Comparison of ENCODE assay signal across 11 mouse cellular contexts in the genomic region with DNA sequence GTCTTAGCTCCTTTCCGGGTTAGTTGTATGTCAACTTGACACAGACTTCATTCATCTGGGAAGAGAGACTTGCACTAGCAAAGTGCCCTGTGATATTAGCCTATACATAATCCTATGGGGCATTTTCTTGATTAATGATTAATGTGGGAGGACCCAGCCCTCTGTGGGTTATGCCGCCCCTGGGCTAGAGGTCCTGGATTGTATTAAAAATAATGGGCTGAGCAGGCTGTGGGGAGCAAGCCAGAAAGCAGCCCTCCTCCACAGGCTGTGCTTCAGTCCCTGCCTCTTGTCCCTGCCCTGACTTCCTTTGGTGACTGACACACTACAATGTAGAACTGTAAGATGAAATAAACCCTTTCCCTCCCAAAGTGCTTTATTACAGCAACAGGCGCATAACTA. TPM values are rescaled to one million over a fixed set of nuclear protein-coding genes. Genes with fewer than 3 reads are reported as not detected.
DNase-seq lines count a peak whose midpoint lies in the region; ATAC-seq lines count a peak whose summit lies in the region.
"Had no signal": no experiment of that assay in that cellular context is flagged by ENCODE, and none has a peak within 500 bp of the region (broad histone marks: within the 10 kb centered on the region; RNA-seq: fewer than 3 reads in every experiment).

No protein-coding gene starts in this region.

- no peaks in the 10 kb centered on the region; a peak in 1 of 4 replicates for H3K4me1 ChIP-seq in heart, embryonic 14.5 days (ENCODE audit: control insufficient read depth in 2 of 2, insufficient read depth in 2 of 2, low read length in 2 of 2)
- H3K4me1 ChIP-seq in lung, embryonic 15.5 days = peaks cover 11% of the 10 kb centered on the region; the same call in 1 of the 2 replicates
- peaks cover 16% of the 10 kb centered on the region for H3K4me1 ChIP-seq in intestine, embryonic 15.5 days (replicated peaks)
- H3K4me1 ChIP-seq in midbrain, embryonic 16.5 days (ENCODE audit: control insufficient read depth, insufficient read depth, low read length) = peaks cover 6% of the 10 kb centered on the region

- DNase-seq in heart, postnatal 36 days = no peak
- no peak for DNase-seq in lung, postnatal 10 days
- DNase-seq in urinary bladder, postnatal 25 days (ENCODE audit: low spot score) = no peak
- DNase-seq in T-cell, adult 2 months (ENCODE audit: low spot score) = no peak

- H3K27me3 ChIP-seq in heart, embryonic 14.5 days (ENCODE audit: control insufficient read depth, insufficient read depth, low read length) = peaks cover 7% of the 10 kb centered on the region; the same call in 1 of the 2 replicates
- H3K27me3 ChIP-seq in lung, embryonic 15.5 days = 0 out of 2 replicates have a peak, but pooled peaks cover 3% of the 10 kb centered on the region
- 0 out of 2 replicates have a peak, but pooled peaks cover 2% of the 10 kb centered on the region for H3K27me3 ChIP-seq in intestine, embryonic 15.5 days (replicated peaks)
- H3K27me3 ChIP-seq in midbrain, embryonic 16.5 days (ENCODE audit: control insufficient read depth, insufficient read depth, low read depth, low read length) = no peaks in the 10 kb centered on the region

- H3K4me3 ChIP-seq in heart, embryonic 14.5 days (ENCODE audit: control insufficient read depth in 1 of 2, insufficient read depth in 1 of 2, low read depth in 1 of 2, low read length in 2 of 2) = 0 out of 4 replicates have a peak overlapping the region, but pooled peaks of 1 of the 2 experiments have one; percentile 24
- H3K4me3 ChIP-seq in lung, embryonic 15.5 days = no peak overlapping the region
- no peak overlapping the region for H3K4me3 ChIP-seq in intestine, embryonic 15.5 days (replicated peaks)
- no peak overlapping the region for H3K4me3 ChIP-seq in midbrain, embryonic 16.5 days (ENCODE audit: low read depth, low read length)

- ATAC-seq in heart, embryonic 14.5 days (ENCODE audit: insufficient number of reproducible peaks, insufficient read depth, low FRiP score, low read depth) = no peak
- 0 out of 2 replicates have a peak, but pooled peaks have one; percentile 28 for ATAC-seq in lung, embryonic 15.5 days (ENCODE audit: borderline replicate concordance, extremely low read depth, low FRiP score, low TSS enrichment)
- ATAC-seq in intestine, embryonic 15.5 days = peak; percentile 54
- ATAC-seq in midbrain, embryonic 16.5 days = peak; percentile 7; the same call in 1 of the 2 replicates

- no peaks in the 10 kb centered on the region for H3K36me3 ChIP-seq in heart, embryonic 14.5 days (ENCODE audit: control insufficient read depth, insufficient read depth, low read length)
- no peaks in the 10 kb centered on the region for H3K36me3 ChIP-seq in lung, embryonic 15.5 days
- no peaks in the 10 kb centered on the region for H3K36me3 ChIP-seq in intestine, embryonic 15.5 days
- no peaks in the 10 kb centered on the region for H3K36me3 ChIP-seq in midbrain, embryonic 16.5 days (ENCODE audit: control insufficient read depth, insufficient read depth, low read length)

- H3K9me3 ChIP-seq in heart, embryonic 14.5 days (ENCODE audit: control insufficient read depth, low read length) = peaks cover 4% of the 10 kb centered on the region; the same call in 1 of the 2 replicates
- H3K9me3 ChIP-seq in lung, embryonic 15.5 days = no peaks in the 10 kb centered on the region
- no peaks in the 10 kb centered on the region for H3K9me3 ChIP-seq in intestine, embryonic 15.5 days
- H3K9me3 ChIP-seq in midbrain, embryonic 16.5 days (replicated peaks; ENCODE audit: control insufficient read depth, low read length, poor library complexity, severe bottlenecking) = no peaks in the 10 kb centered on the region

- H3K4me2 ChIP-seq in heart, embryonic 14.5 days (ENCODE audit: low read length) = peak overlapping the region; percentile 65
- peak overlapping the region; percentile 41; the same call in 1 of the 2 replicates for H3K4me2 ChIP-seq in lung, embryonic 15.5 days
- peak overlapping the region; percentile 48 for H3K4me2 ChIP-seq in intestine, embryonic 15.5 days (replicated peaks)
- H3K4me2 ChIP-seq in midbrain, embryonic 16.5 days (ENCODE audit: low read length) = no peak overlapping the region

- H3K9ac ChIP-seq in heart, embryonic 14.5 days (ENCODE audit: low read length) = no peak overlapping the region
- no peak overlapping the region for H3K9ac ChIP-seq in lung, embryonic 15.5 days
- no peak overlapping the region for H3K9ac ChIP-seq in intestine, embryonic 15.5 days
- no peak overlapping the region for H3K9ac ChIP-seq in midbrain, embryonic 16.5 days (ENCODE audit: low read depth, low read length)

- intact Hi-C loops in heart, postnatal 36 days (cut with DNase I) = loop anchor here (1.0 to 5.0 kb wide), 3 partner anchors 124 to 277 kb away; no protein-coding TSS in a partner anchor

- H3K27ac ChIP-seq in heart, embryonic 14.5 days (replicated peaks in 1 of 2; ENCODE audit: control insufficient read depth in 1 of 2, insufficient read depth in 1 of 2, low read depth in 2 of 2, low read length in 2 of 2) = no peak overlapping the region
- no peak overlapping the region for H3K27ac ChIP-seq in lung, embryonic 15.5 days
- H3K27ac ChIP-seq in intestine, embryonic 15.5 days = no peak overlapping the region
- no peak overlapping the region for H3K27ac ChIP-seq in midbrain, embryonic 16.5 days (ENCODE audit: low read length)

- WGBS in heart, embryonic 14.5 days = 37% methylated on average over 3 of the region's 3 CpGs
- WGBS in lung, embryonic 15.5 days = 33% methylated on average over 3 of the region's 3 CpGs
- WGBS in intestine, embryonic 15.5 days = 40% methylated on average over 3 of the region's 3 CpGs
- WGBS in midbrain, embryonic 16.5 days = 48% methylated on average over 3 of the region's 3 CpGs

RNA-seq across cellular contexts. Expression of gene Spesp1, which starts 37.4 kb away (rescaled TPM):
- not detected in 2 replicates for polyA plus RNA-seq in heart, embryonic 14.5 days (2014; fragmentation: Nextera tagmentation; extraction: Ambion mirVana)
- total RNA-seq in heart, postnatal 36 days (2021) = not detected
- not detected in 2 replicates for polyA plus RNA-seq in lung, embryonic 15.5 days (2015; fragmentation: Nextera tagmentation; extraction: Ambion mirVana)
- polyA plus RNA-seq in intestine, embryonic 15.5 days (2015; fragmentation: Nextera tagmentation; extraction: Ambion mirVana) = not detected in 2 replicates
- polyA plus RNA-seq in midbrain, embryonic 16.5 days (2015; fragmentation: Nextera tagmentation; extraction: Ambion mirVana) = not detected in 2 replicates
- total RNA-seq: hematopoietic stem cell, adult 5-6 weeks; neutrophil, adult 5-6 weeks had no signal
- polyA plus RNA-seq: forebrain, embryonic 11.5 days had no signal
